Mouse (Mus musculus): ENCODE data around the gene Kdelr3. TPM values are rescaled to one million over a fixed set of nuclear protein-coding genes. Genes with fewer than 3 reads are reported as not detected.

Gene Kdelr3
- polyA plus RNA-seq (2012; fragmentation: generic; extraction: Trizol), result 74.7 TPM

DNA sequence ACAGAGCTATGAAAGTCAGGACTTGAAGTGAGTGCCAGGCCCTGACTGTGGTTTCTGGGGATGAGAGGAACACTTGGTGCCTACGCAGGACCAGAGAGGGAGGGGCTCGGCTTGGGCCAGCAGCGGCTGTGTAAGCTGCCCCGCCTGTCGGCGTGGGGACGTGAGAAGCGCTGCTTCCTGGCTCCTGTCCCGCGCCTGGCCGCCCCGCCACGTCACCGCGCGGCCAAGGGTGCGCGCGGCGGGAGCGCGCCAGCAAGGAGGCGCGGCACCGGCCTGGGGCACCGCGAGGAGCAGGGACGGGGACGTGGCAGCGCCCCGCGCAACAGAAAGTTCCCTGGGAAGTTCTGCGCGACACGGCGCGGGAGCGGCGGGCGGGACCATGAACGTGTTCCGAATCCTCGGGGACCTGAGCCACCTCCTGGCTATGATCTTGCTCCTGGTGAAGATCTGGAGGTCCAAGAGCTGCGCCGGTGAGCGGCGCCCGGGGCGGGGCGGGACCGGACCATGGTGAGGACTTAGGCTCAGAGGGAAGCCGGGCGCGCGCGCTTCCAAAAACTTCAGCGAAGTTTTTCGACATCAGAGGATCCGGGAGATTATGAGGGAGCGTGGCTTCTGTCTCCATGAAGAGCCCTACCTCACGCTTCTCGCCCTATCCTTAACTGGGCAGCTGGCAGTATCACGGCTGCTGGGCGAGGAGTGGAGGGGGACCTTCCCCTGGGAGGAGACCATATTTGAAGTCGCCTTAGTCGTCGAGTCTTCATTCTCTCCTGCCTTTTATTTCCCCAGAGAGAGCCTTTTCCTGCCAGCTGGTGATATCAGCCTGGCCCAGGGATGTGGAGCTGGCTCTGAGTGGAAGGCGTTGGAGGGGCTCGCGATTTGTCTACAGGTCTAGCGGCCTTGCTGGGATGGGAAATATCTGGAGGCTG, at the start of gene Kdelr3:
Gene Kdelr3, plus strand, starts transcription at position 241 of the 926 bp plus-strand sequence.
- Histone ChIP-seq H3K4me2 (ENCODE audit: low read depth) (peak within 1 kb of the TSS; percentile 88), H3K79me2 (ENCODE audit: control insufficient read depth, insufficient read depth) (peaks cover 29% of the 10 kb centered on the region), H3K27me3 (ENCODE audit: control insufficient read depth, insufficient read depth, insufficient read length) (peaks cover 2% of the 10 kb centered on the region), H3K36me3 (ENCODE audit: control insufficient read depth, insufficient read depth) (no peaks in the 10 kb centered on the region), H3ac (ENCODE audit: control insufficient read depth, insufficient read length) (peak within 1 kb of the TSS; percentile 8), H3K4me3 (peak within 1 kb of the TSS; percentile 63)
- TF ChIP-seq TCF3 (IDR thresholded peaks at IDR 0.05; ENCODE audit: insufficient read length, low read depth), result no peak
- TF ChIP-seq E2F4 (IDR thresholded peaks at IDR 0.05; ENCODE audit: insufficient read depth), result peak; percentile 19
- peak; percentile 100 for TF ChIP-seq POLR2AphosphoS2 (IDR thresholded peaks at IDR 0.05; ENCODE audit: insufficient read length, low read depth)
- TF ChIP-seq POLR2A (IDR thresholded peaks at IDR 0.05; ENCODE audit: insufficient read length, low read depth), result peak; percentile 100
- peak in 1 of 3 experiments; percentile 46 for TF ChIP-seq MYOD1 (IDR thresholded peaks at IDR 0.05; ENCODE audit: control insufficient read depth in 1 of 3, insufficient read length in 2 of 3, low read depth in 2 of 3)

DNA sequence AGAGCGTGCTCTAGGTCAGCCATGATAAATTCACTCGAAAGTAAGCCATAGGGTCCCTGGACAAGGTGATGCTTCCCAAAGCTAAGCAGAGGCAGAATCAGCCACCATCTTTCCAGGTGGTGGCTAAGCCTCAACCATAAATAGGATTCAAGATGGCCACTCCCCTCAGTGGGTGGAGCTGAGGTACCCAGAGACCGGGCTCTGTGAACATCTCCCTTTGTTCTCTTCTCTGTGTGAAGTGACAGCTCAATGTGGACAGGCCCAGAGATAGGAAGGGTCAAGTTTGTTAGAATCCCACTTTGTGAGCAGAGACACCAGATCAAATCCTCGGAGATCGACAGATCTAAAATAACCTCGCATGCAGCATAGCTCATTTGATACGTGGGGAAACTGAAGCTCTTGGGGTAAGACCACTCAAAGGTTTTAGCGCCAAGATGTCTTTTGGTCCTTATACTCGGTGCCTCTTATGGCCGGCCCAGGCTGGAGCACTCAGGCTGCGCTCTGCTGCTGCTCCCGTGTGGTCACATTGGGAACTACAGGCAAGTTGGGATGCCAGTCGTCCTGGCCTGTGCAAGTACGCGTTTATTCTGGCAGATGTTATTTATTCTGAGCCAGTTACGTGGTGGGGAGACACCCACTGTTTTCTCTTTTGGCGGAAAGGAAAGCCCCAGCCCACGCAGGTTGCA, 49.5 kb upstream of the Kdelr3 start:
- Histone ChIP-seq H3K36me3 (ENCODE audit: control insufficient read depth, insufficient read depth) (no peaks in the 10 kb centered on the region), H3K27me3 (ENCODE audit: control insufficient read depth, insufficient read depth, insufficient read length) (peaks cover 22% of the 10 kb centered on the region), H3K4me2 (ENCODE audit: low read depth) (peak overlapping the region; percentile 41), H3K4me3 (no peak overlapping the region), H3K79me2 (ENCODE audit: control insufficient read depth, insufficient read depth) (no peaks in the 10 kb centered on the region), H3ac (ENCODE audit: control insufficient read depth, insufficient read length) (no peak overlapping the region)
- TF ChIP-seq TCF12 (IDR thresholded peaks at IDR 0.05; ENCODE audit: insufficient read depth, poor library complexity, severe bottlenecking) (no peak), MYOG (IDR thresholded peaks at IDR 0.05; ENCODE audit: control insufficient read depth in 1 of 3, insufficient read depth in 1 of 3, insufficient read length in 2 of 3, low read depth in 2 of 3) (no peak), POLR2AphosphoS2 (IDR thresholded peaks at IDR 0.05; ENCODE audit: insufficient read length, low read depth) (no peak), USF1 (IDR thresholded peaks at IDR 0.05; ENCODE audit: low read depth) (no peak), MAX (IDR thresholded peaks at IDR 0.05; ENCODE audit: low read depth) (no peak), MYOD1 (IDR thresholded peaks at IDR 0.05; ENCODE audit: control insufficient read depth in 1 of 3, insufficient read length in 2 of 3, low read depth in 2 of 3) (no peak), CEBPB (IDR thresholded peaks at IDR 0.05; ENCODE audit: insufficient read depth, poor library complexity, severe bottlenecking) (no peak), REST (IDR thresholded peaks at IDR 0.05; ENCODE audit: insufficient read depth, insufficient read length) (no peak), POLR2A (IDR thresholded peaks at IDR 0.05; ENCODE audit: insufficient read length, low read depth) (no peak), TCF3 (IDR thresholded peaks at IDR 0.05; ENCODE audit: insufficient read length, low read depth) (no peak), E2F4 (IDR thresholded peaks at IDR 0.05; ENCODE audit: insufficient read depth) (no peak), SRF (IDR thresholded peaks at IDR 0.05; ENCODE audit: control insufficient read depth, insufficient read length, low read depth) (no peak)

DNA sequence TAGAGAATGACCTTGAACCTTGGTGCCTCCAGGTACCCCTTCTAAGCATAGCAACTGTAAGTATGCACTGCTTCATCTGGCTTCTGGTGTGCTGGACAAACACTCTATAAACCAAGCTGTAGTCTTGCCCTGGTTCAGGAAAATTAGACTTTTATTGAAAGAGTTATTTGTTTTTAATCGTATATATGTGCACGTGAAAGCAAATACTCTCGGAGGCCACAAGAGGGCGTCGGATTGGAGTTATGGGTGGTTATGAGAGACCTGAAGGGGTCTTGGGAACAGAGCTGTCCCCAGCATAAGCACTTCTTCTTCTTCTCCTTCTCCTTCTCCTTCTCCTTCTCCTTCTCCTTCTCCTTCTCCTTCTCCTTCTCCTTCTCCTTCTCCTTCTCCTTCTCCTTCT, 46.6 kb upstream of the Kdelr3 start:
- peaks cover 5% of the 10 kb centered on the region for H3K27me3 ChIP-seq (ENCODE audit: control insufficient read depth, insufficient read depth, insufficient read length)
- H3K79me2 ChIP-seq (ENCODE audit: control insufficient read depth, insufficient read depth), result no peaks in the 10 kb centered on the region
- H3ac ChIP-seq (ENCODE audit: control insufficient read depth, insufficient read length), result no peak overlapping the region
- TF ChIP-seq POLR2AphosphoS2 (IDR thresholded peaks at IDR 0.05; ENCODE audit: insufficient read length, low read depth), result no peak
- no peaks in the 10 kb centered on the region for H3K36me3 ChIP-seq (ENCODE audit: control insufficient read depth, insufficient read depth)
- no peak overlapping the region for H3K4me3 ChIP-seq
- no peak overlapping the region for H3K4me2 ChIP-seq (ENCODE audit: low read depth)

DNA sequence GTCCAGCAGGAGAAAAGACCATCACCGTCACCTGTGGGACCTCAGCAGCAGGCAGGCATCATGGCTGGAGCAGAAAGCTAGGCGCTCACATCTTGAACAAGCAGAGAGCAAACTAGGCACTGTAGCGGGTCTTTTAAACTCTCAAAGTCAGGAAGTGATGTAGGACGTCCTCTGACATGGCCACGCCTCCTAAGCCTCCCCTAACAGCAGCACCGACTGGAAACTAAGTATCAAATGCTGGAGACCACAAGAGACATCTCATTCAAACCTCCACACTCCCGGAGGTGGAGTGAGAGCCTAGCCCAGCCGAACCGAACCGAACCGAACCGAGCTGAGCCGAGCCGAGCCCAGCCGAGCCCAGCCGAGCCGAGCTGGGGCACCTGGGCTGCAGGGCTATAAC, 45.6 kb upstream of the Kdelr3 start:
- Histone ChIP-seq H3ac (ENCODE audit: control insufficient read depth, insufficient read length) (no peak overlapping the region), H3K79me2 (ENCODE audit: control insufficient read depth, insufficient read depth) (no peaks in the 10 kb centered on the region), H3K4me2 (ENCODE audit: low read depth) (no peak overlapping the region), H3K36me3 (ENCODE audit: control insufficient read depth, insufficient read depth) (no peaks in the 10 kb centered on the region), H3K4me3 (no peak overlapping the region), H3K27me3 (ENCODE audit: control insufficient read depth, insufficient read depth, insufficient read length) (peaks cover 11% of the 10 kb centered on the region)
- TF ChIP-seq SRF (IDR thresholded peaks at IDR 0.05; ENCODE audit: control insufficient read depth, insufficient read length, low read depth), result no peak
- TF ChIP-seq USF1 (IDR thresholded peaks at IDR 0.05; ENCODE audit: low read depth), result no peak
- TF ChIP-seq TCF12 (IDR thresholded peaks at IDR 0.05; ENCODE audit: insufficient read depth, poor library complexity, severe bottlenecking), result no peak
- TF ChIP-seq POLR2AphosphoS2 (IDR thresholded peaks at IDR 0.05; ENCODE audit: insufficient read length, low read depth), result no peak
- no peak for TF ChIP-seq MAX (IDR thresholded peaks at IDR 0.05; ENCODE audit: low read depth)
- TF ChIP-seq REST (IDR thresholded peaks at IDR 0.05; ENCODE audit: insufficient read depth, insufficient read length), result no peak
- no peak for TF ChIP-seq E2F4 (IDR thresholded peaks at IDR 0.05; ENCODE audit: insufficient read depth)
- TF ChIP-seq POLR2A (IDR thresholded peaks at IDR 0.05; ENCODE audit: insufficient read length, low read depth), result no peak
- TF ChIP-seq MYOD1 (IDR thresholded peaks at IDR 0.05; ENCODE audit: control insufficient read depth in 1 of 3, insufficient read length in 2 of 3, low read depth in 2 of 3), result no peak
- TF ChIP-seq MYOG (IDR thresholded peaks at IDR 0.05; ENCODE audit: control insufficient read depth in 1 of 3, insufficient read depth in 1 of 3, insufficient read length in 2 of 3, low read depth in 2 of 3), result no peak
- TF ChIP-seq TCF3 (IDR thresholded peaks at IDR 0.05; ENCODE audit: insufficient read length, low read depth), result no peak
- no peak for TF ChIP-seq CEBPB (IDR thresholded peaks at IDR 0.05; ENCODE audit: insufficient read depth, poor library complexity, severe bottlenecking)

Measured in myocyte (in vitro differentiated cells).